Mouse (Mus musculus) heart, postnatal 0 days (tissue): ENCODE measurements around the gene Aifm2.

Experiments
- CTCF ChIP-seq: IDR thresholded peaks from 2 replicates; pipeline ENCODE4 v1.5.1; 2016; ENCODE audit warnings: antibody characterized with exemption, control low read depth, low read depth
- EP300 ChIP-seq: IDR thresholded peaks from 2 replicates; pipeline ENCODE4 v1.6.1; 2016; ENCODE audit warnings: antibody characterized with exemption, low read depth

GRCm38 (mm10) chr10:61745133-61745532 is 30.1 kb downstream of the Aifm2 start:
- TF ChIP-seq CTCF: peak; percentile 37
- no peak for TF ChIP-seq EP300
